Mouse (Mus musculus): ENCODE measurements around the gene Mllt6. TPM values are rescaled to one million over a fixed set of nuclear protein-coding genes. Genes with fewer than 3 reads are reported as not detected.
A peak's percentile ranks its signal among the peaks of the same experiment; 100 is the strongest.

The Mllt6 gene
- polyA plus RNA-seq, 1 experiment, result 68.4 TPM

- Histone ChIP-seq H3K27me3 (ENCODE audit: control insufficient read depth, insufficient read depth, low read length) (no peaks in the 10 kb centered on the region), H3K4me1 (ENCODE audit: control insufficient read depth, insufficient read depth, low read length) (peaks cover 16% of the 10 kb centered on the region), H3K27ac (ENCODE audit: insufficient read depth, low read length) (no peak overlapping the region), H3K4me3 (replicated peaks; ENCODE audit: insufficient read depth, low read depth, low read length) (no peak overlapping the region)
- DNase-seq, result no peak
- 71% methylated on average over 6 of the region's 6 CpGs for WGBS
- TF ChIP-seq POLR2A (IDR thresholded peaks at IDR 0.05; ENCODE audit: borderline replicate concordance, insufficient read depth, low read length) (no peak), CTCF (IDR thresholded peaks at IDR 0.05; ENCODE audit: borderline replicate concordance, insufficient read depth, low read depth, low read length) (no peak)
Observed at GRCm38 (mm10) chr11:97682504-97683055, 19.4 kb downstream of the Mllt6 start.

- DNase-seq, result no peak
- Histone ChIP-seq H3K27me3 (ENCODE audit: control insufficient read depth, insufficient read depth, low read length) (no peaks in the 10 kb centered on the region), H3K4me3 (replicated peaks; ENCODE audit: insufficient read depth, low read depth, low read length) (no peak overlapping the region), H3K27ac (ENCODE audit: insufficient read depth, low read length) (peak overlapping the region; percentile 50; the same call in 1 of the 2 replicates), H3K4me1 (ENCODE audit: control insufficient read depth, insufficient read depth, low read length) (peaks cover 16% of the 10 kb centered on the region)
- WGBS, result 89% methylated on average over 6 of the region's 6 CpGs
- no peak for TF ChIP-seq POLR2A (IDR thresholded peaks at IDR 0.05; ENCODE audit: borderline replicate concordance, insufficient read depth, low read length)
- TF ChIP-seq CTCF (IDR thresholded peaks at IDR 0.05; ENCODE audit: borderline replicate concordance, insufficient read depth, low read depth, low read length), result no peak
Observed at GRCm38 (mm10) chr11:97684063-97684680, 21.0 kb downstream of the Mllt6 start.

GRCm38 (mm10) chr11:97684766-97685165 lies 21.6 kb downstream of the Mllt6 start:
- TF ChIP-seq POLR2A (IDR thresholded peaks at IDR 0.05; ENCODE audit: borderline replicate concordance, insufficient read depth, low read length) (no peak), CTCF (IDR thresholded peaks at IDR 0.05; ENCODE audit: borderline replicate concordance, insufficient read depth, low read depth, low read length) (no peak)
- Histone ChIP-seq H3K27ac (ENCODE audit: insufficient read depth, low read length) (peak overlapping the region; percentile 50; the same call in 1 of the 2 replicates), H3K4me3 (replicated peaks; ENCODE audit: insufficient read depth, low read depth, low read length) (no peak overlapping the region), H3K27me3 (ENCODE audit: control insufficient read depth, insufficient read depth, low read length) (no peaks in the 10 kb centered on the region), H3K4me1 (ENCODE audit: control insufficient read depth, insufficient read depth, low read length) (peaks cover 16% of the 10 kb centered on the region)
- WGBS, result 23% methylated on average over 7 of the region's 7 CpGs
- DNase-seq, result peak in 1 of 2 experiments; percentile 41

- Histone ChIP-seq H3K4me1 (ENCODE audit: control insufficient read depth, insufficient read depth, low read length) (peaks cover 16% of the 10 kb centered on the region), H3K27me3 (ENCODE audit: control insufficient read depth, insufficient read depth, low read length) (no peaks in the 10 kb centered on the region), H3K4me3 (replicated peaks; ENCODE audit: insufficient read depth, low read depth, low read length) (peak within 1 kb of the TSS; percentile 75), H3K27ac (ENCODE audit: insufficient read depth, low read length) (peak within 1 kb of the TSS; percentile 50; the same call in 1 of the 2 replicates)
- TF ChIP-seq CTCF (IDR thresholded peaks at IDR 0.05; ENCODE audit: borderline replicate concordance, insufficient read depth, low read depth, low read length), result no peak
- peak; percentile 66; the same call in 1 of the 2 replicates for TF ChIP-seq POLR2A (IDR thresholded peaks at IDR 0.05; ENCODE audit: borderline replicate concordance, insufficient read depth, low read length)
- WGBS, result under 1% methylated on average over 43 of the region's 43 CpGs
- DNase-seq, result peak; percentile 94 to 96
Observed at GRCm38 (mm10) chr11:97685613-97686321, 22.6 kb downstream of the Mllt6 start, which contains the start of gene Cisd3. Gene Cisd3, plus strand, starts transcription at chr11:97685826.

GRCm38 (mm10) chr11:97686322-97686908 lies 23.2 kb downstream of the Mllt6 start:
- DNase-seq, result peak; percentile 40 to 44
- 58% methylated on average over 11 of the region's 11 CpGs for WGBS
- Histone ChIP-seq H3K4me3 (replicated peaks; ENCODE audit: insufficient read depth, low read depth, low read length) (peak overlapping the region; percentile 75), H3K4me1 (ENCODE audit: control insufficient read depth, insufficient read depth, low read length) (peaks cover 16% of the 10 kb centered on the region), H3K27me3 (ENCODE audit: control insufficient read depth, insufficient read depth, low read length) (no peaks in the 10 kb centered on the region), H3K27ac (ENCODE audit: insufficient read depth, low read length) (0 out of 2 replicates have a peak overlapping the region, but pooled peaks have one; percentile 3)
- TF ChIP-seq POLR2A (IDR thresholded peaks at IDR 0.05; ENCODE audit: borderline replicate concordance, insufficient read depth, low read length), result no peak
- no peak for TF ChIP-seq CTCF (IDR thresholded peaks at IDR 0.05; ENCODE audit: borderline replicate concordance, insufficient read depth, low read depth, low read length)

- no peaks in the 10 kb centered on the region for H3K27me3 ChIP-seq (ENCODE audit: control insufficient read depth, insufficient read depth, low read length)
- H3K4me1 ChIP-seq (ENCODE audit: control insufficient read depth, insufficient read depth, low read length), result peaks cover 16% of the 10 kb centered on the region
- 80% methylated on average over 3 of the region's 3 CpGs for WGBS
- no peak for DNase-seq
- TF ChIP-seq POLR2A (IDR thresholded peaks at IDR 0.05; ENCODE audit: borderline replicate concordance, insufficient read depth, low read length), result no peak
- TF ChIP-seq CTCF (IDR thresholded peaks at IDR 0.05; ENCODE audit: borderline replicate concordance, insufficient read depth, low read depth, low read length), result no peak
- no peak overlapping the region for H3K27ac ChIP-seq (ENCODE audit: insufficient read depth, low read length)
- no peak overlapping the region for H3K4me3 ChIP-seq (replicated peaks; ENCODE audit: insufficient read depth, low read depth, low read length)
Observed at GRCm38 (mm10) chr11:97687061-97687460, 23.8 kb downstream of the Mllt6 start.

GRCm38 (mm10) chr11:97689861-97690260 lies 26.6 kb downstream of the Mllt6 start:
- Histone ChIP-seq H3K4me1 (ENCODE audit: control insufficient read depth, insufficient read depth, low read length) (peaks cover 15% of the 10 kb centered on the region), H3K27me3 (ENCODE audit: control insufficient read depth, insufficient read depth, low read length) (no peaks in the 10 kb centered on the region), H3K4me3 (replicated peaks; ENCODE audit: insufficient read depth, low read depth, low read length) (no peak overlapping the region), H3K27ac (ENCODE audit: insufficient read depth, low read length) (no peak overlapping the region)
- no peak for TF ChIP-seq POLR2A (IDR thresholded peaks at IDR 0.05; ENCODE audit: borderline replicate concordance, insufficient read depth, low read length)
- peak; percentile 92 for TF ChIP-seq CTCF (IDR thresholded peaks at IDR 0.05; ENCODE audit: borderline replicate concordance, insufficient read depth, low read depth, low read length)
- DNase-seq, result peak in 1 of 2 experiments; percentile 67
- 20% methylated on average over 10 of the region's 10 CpGs for WGBS

All from cerebellum, adult 2 months (tissue).